Mouse (Mus musculus): ENCODE measurements around the gene Lrig1.

DNA sequence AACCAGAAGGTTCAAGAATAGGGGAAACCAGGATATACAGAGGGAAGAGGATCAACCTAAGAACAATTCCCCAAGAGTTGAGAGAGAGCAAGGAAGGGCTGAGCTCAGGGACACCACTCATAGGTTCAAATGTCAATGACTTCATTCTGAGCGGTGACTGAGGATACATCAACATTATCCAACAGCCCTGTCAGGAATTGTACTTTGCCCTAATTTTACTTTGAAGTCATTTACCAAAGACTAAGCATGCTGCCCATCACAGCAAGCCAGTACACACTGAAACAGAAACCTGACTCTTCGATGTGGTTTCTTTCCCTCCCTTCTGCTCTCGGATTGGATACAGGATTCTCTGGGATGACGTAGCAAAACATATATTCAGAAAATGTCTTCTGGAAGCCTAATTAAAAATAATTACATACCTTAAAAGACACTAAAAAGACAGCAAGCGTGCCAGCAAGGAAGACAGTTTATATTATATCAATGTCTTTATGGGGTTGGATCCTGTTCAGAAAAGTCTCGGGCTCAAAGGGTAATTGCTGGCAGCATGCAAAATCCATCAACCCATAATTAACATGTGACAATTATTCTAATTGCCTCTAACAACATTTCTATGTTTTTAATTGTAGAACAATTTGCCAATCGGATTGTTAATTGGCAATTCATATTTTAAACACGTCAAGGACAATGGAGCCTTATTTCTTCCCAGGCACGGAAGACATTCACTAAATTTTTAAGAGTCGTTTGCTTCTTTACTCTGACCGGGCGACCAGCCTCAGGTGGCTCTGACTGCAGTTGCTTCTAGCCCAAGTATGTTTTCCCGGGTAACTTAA lies 15.1 kb upstream of the Lrig1 start:
- no peak for TF ChIP-seq FLI1 (IDR thresholded peaks at IDR 0.05; ENCODE audit: low read length)
- TF ChIP-seq GATA1 (IDR thresholded peaks at IDR 0.05; ENCODE audit: borderline replicate concordance, low read length), result no peak

Data from megakaryocyte, embryonic 14.5 days (primary cell).